Mouse (Mus musculus) skeletal muscle tissue, adult 2 months (tissue): ENCODE results near the gene Negr1.
A peak's percentile ranks its signal among the peaks of the same experiment; 100 is the strongest.

Experiments used
- DNase-seq: peaks from one replicate; pipeline ENCODE4 v3.0.0-alpha.2; 2012; ENCODE audit warnings: low read depth, low spot score

Gene Negr1

GRCm38 (mm10) chr3:156903925-156904576, 342.5 kb downstream of the Negr1 start:
- DNase-seq: no peak

GRCm38 (mm10) chr3:156912816-156913215, 351.2 kb downstream of the Negr1 start:
- DNase-seq: no peak

GRCm38 (mm10) chr3:156921369-156921768, 359.8 kb downstream of the Negr1 start:
- DNase-seq: no peak

- no peak for DNase-seq
Measured at GRCm38 (mm10) chr3:156923159-156923558, 361.6 kb downstream of the Negr1 start.

- no peak for DNase-seq
Measured at GRCm38 (mm10) chr3:156925102-156925501, 363.5 kb downstream of the Negr1 start.

- DNase-seq: no peak
Measured at GRCm38 (mm10) chr3:156928396-156929061, 366.9 kb downstream of the Negr1 start.

GRCm38 (mm10) chr3:156929062-156929397, 367.4 kb downstream of the Negr1 start:
- DNase-seq: no peak

- DNase-seq: no peak
Measured at GRCm38 (mm10) chr3:156929677-156930440, 368.3 kb downstream of the Negr1 start.

- no peak for DNase-seq
Measured at GRCm38 (mm10) chr3:156931011-156931410, 369.4 kb downstream of the Negr1 start.

- DNase-seq: no peak
Measured at GRCm38 (mm10) chr3:156931540-156931939, 369.9 kb downstream of the Negr1 start.

- no peak for DNase-seq
Measured at GRCm38 (mm10) chr3:156934778-156935290, 373.2 kb downstream of the Negr1 start.

GRCm38 (mm10) chr3:156947404-156947803, 385.8 kb downstream of the Negr1 start:
- no peak for DNase-seq

- no peak for DNase-seq
Measured at GRCm38 (mm10) chr3:156952970-156953369, 391.4 kb downstream of the Negr1 start.

- no peak for DNase-seq
Measured at GRCm38 (mm10) chr3:156955094-156955493, 393.5 kb downstream of the Negr1 start.

GRCm38 (mm10) chr3:156958640-156959039, 397.0 kb downstream of the Negr1 start:
- no peak for DNase-seq

- DNase-seq: peak; percentile 39
Measured at GRCm38 (mm10) chr3:156968764-156969163, 407.2 kb downstream of the Negr1 start.

- no peak for DNase-seq
Measured at GRCm38 (mm10) chr3:156971104-156971503, 409.5 kb downstream of the Negr1 start.

GRCm38 (mm10) chr3:156976816-156977215, 415.2 kb downstream of the Negr1 start:
- DNase-seq: no peak

- DNase-seq: no peak
Measured at GRCm38 (mm10) chr3:156980042-156980716, 418.6 kb downstream of the Negr1 start.

- DNase-seq: no peak
Measured at GRCm38 (mm10) chr3:156982102-156982501, 420.5 kb downstream of the Negr1 start.

GRCm38 (mm10) chr3:156987113-156987512, 425.5 kb downstream of the Negr1 start:
- DNase-seq: no peak

- DNase-seq: no peak
Measured at GRCm38 (mm10) chr3:156992171-156992570, 430.6 kb downstream of the Negr1 start.
